Mouse (Mus musculus): ENCODE measurements around the gene Kat6b.

GRCm38 (mm10) chr14:21714486-21714885 lies 233.3 kb downstream of the Kat6b start, which contains the start of gene Dupd1:
- TF ChIP-seq CTCF (IDR thresholded peaks at IDR 0.05; ENCODE audit: extremely low read depth, insufficient read depth, low read length), result no peak
- no peak for TF ChIP-seq POLR2A (IDR thresholded peaks at IDR 0.05; ENCODE audit: extremely low read depth, insufficient read depth, low read length)
